Mouse (Mus musculus) adrenal gland, postnatal 4 days (tissue): Measurements from ENCODE around the gene Pde6d. TPM values are rescaled to one million over a fixed set of nuclear protein-coding genes. Genes with fewer than 3 reads are reported as not detected.
A peak's percentile ranks its signal among the peaks of the same experiment; 100 is the strongest.

Experiments
- DNase-seq, 2 experiments: peaks; one replicate each; pipeline ENCODE4 v3.0.0; 2021 to 2022; ENCODE audit warnings: low spot score in 2 of 2, mixed read lengths in 2 of 2
- long read RNA-seq, 2 experiments: library from polyadenylated mRNA; stranded (forward); transcript quantifications; one replicate each; pipeline ENCODE4 v2.0.0; 2021
- total RNA-seq, 2 experiments: library from RNA; stranded (reverse); gene quantifications; 2 replicates each; pipeline ENCODE4 v1.2.3; 2021

The Pde6d gene
- 10 to 100 TPM; 35.8 to 35.9 TPM for total RNA-seq
- long read RNA-seq, experiment 1, transcript Pde6d-201 (5 exons, 1,159 nt), result major isoform, 34 of 42 reads
- long read RNA-seq, experiment 1, partial matches to known transcripts, result 1 of 42 reads
- long read RNA-seq, experiment 1, other reads (novel, unspliced or antisense), result 7 of 42 reads
- long read RNA-seq, experiment 2, transcript Pde6d-201 (5 exons, 1,159 nt), result major isoform, 40 of 53 reads
- long read RNA-seq, experiment 2, partial matches to known transcripts, result 0 of 53 reads
- long read RNA-seq, experiment 2, other reads (novel, unspliced or antisense), result 13 of 53 reads

DNA sequence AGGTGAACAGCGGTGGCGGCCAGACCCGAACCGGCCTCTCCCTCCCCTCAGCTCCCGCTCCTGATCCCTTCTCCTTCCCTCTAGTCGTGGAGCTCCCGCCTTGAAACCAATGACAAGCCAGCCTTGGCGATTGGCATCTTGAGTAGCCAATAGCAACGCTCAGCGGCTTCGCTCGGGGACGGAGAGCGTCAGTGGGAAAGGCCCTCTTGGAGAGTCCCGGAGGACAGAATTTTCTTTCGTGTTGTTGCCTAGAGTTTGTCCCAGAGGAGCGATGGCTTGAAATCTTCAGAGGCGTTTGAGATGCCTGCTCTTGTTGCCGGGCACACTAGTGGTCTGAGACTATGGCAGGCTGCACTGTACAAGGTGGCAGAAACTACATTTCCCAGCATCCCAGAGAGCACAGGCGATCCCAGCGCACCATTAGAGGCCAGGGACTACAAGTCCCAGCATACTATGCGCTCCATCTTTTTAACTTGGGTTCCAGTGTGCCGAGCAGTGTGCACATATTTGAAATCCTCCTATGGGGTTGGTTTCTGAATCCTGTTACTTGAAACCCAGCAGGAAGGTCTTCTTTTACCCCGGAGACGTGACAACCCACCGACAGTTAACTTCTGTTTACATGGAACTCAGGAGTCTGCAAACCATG is at the start of gene Pde6d, which contains the start of gene Cops7b:
Gene Pde6d, minus strand, starts transcription at position 179 of the 646 bp plus-strand sequence.
Gene Cops7b, plus strand, starts transcription at position 454 of the 646 bp plus-strand sequence.
- peak; percentile 83 to 90 for DNase-seq

DNA sequence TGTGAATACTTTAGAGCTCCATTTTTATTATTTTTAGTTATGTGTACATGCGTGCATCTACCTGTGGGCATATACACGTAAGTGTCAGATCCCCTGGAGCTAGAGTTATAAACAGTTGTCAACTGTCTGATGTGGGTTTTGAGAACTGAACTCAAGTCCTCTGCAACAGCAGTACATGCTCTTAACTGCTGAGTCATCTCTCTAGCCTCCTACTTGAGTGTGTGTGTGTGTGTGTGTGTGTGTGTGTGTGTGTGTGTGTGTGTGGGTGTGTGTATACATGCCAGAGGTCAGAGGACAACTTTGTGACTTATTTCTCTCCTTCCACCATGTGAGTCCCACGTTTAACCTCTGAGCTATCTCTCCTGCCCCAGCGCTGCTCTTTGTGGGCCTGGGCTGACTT is 48.1 kb upstream of the Pde6d start:
- DNase-seq, result no peak

DNA sequence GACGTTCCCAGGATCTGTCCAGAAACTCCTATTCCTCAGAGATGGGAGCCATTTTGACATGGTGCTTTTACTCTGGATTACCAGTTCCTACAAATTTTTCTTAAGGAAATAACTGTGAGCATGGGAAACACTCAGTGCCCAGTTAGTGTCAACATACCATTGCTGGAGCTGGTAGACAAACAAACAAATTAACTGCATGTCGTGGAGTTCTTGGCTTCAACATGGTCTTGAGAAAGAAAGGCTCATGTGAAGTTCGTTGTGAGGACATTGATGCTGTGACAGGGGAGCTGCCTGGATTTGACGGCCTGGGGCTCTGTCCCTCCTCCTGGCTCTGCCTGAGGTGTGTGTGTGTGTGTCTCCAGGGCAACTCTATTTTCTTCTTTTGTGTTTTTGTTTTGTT is 47.5 kb upstream of the Pde6d start:
- no peak for DNase-seq

DNA sequence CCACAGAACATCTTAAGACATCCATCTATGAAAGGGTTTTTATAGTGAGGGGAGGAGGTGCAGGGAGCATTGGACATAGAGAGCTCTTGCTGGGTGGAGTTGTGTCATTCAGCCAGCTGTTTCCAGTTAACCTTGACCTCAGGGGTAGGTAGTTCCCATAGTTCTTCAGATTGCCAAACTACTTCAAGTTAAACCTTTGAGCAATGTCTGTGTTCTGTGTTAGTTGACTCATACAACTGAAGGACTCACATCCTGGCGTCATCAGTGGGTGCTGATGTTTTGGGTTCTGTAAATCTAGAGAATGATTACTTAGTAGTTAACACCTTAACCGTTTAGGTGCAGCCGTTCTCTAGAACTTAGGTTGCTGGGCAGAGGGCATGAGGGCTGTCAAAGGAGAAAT is 45.8 kb upstream of the Pde6d start:
- no peak for DNase-seq

DNA sequence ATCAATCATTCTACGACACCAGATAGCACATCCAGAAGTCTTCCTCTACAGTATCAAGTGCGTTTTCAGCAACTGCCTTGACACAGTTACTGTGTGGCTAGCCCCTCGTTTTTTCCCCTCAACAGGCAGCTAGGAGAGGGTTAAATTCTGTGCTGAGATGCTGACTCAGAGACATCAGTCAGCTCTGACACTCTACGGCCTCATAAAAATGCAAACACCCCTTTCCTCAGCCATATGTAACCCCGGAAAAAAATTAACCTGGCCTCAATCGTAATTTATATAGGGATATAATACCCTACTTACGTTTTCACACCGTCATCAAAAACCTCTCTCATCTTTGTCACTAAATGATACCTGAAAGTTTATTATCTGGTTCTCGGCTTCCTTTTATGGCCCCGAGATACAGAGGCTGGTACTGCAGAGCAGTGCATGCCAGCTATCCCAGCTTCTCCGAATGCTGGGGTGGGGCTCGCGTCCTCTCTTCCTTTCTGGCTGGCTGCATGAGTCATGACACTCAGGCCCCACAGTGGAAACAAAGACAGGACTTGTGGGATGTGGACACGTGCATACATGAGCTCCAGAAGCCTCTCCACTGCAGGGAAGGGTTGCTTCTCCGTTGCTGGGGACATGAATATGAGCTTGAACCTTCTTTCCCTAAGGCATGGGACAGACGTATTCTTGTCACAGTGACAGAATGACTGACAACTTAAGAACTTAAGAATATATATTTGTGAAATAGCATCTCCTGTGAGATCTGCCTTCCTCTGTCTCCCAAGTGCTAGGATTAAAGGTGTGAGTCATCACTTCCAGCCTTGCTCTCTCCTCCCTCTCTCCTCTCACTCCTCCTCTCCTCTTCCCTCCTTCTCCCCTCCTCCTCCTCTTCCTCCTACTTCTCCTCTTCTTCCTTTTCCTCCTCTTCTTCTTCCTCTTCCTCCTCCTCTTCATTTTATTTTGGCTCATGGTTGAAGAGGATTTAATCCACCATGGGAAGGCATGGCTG is 40.9 kb upstream of the Pde6d start:
- no peak for DNase-seq

DNA sequence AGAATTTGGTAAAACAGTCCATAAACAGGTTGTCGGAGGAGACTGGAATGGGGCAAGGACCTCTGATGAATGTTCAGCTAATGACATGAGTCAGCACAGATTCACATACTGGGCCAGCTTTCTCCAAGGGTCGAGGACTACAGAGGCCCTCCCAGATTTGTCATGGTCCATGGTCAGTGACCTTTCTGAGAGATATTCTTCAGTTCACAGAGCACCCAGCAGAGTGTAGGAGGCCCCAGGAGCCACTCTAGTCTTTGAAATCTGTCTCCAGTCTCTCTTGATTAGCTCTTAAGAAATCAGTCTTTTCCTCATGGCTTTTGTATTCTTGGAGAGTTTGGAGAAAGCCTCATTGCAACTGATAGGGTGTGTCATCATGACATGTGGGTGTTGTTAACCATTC is 39.9 kb upstream of the Pde6d start:
- DNase-seq, result no peak

DNA sequence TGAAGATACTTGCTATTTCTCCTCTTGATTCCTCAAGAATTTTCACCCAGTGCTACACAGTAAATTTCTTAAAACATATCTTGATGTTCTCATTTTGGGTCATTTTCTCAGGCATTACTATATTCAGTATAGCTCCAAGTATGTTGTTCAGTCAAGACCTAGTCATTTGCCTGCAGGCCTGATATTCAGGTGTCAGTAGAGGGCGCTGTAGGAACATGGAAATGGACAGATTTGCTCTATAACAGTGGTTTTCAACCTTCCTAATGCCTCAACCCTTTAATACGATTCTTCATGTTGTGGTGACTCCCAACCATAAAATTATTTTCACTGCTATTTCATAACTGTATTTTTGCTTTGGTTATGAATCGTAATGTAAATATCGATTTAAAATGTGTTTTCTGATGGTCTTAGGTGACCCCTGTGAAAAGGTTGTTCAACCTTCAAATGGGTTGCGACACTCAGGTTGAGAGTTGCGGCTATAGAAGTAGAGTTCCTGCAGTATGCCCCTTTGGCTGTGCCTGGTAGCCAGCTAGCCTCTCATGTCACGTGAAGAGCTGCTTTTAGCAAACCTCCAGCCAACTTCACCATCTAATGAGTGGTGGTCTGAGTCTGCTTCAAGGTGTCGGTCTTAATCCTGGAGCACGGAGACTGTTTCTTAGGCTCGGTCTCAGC is 36.2 kb upstream of the Pde6d start:
- DNase-seq, result peak in 1 of 2 experiments; percentile 44

DNA sequence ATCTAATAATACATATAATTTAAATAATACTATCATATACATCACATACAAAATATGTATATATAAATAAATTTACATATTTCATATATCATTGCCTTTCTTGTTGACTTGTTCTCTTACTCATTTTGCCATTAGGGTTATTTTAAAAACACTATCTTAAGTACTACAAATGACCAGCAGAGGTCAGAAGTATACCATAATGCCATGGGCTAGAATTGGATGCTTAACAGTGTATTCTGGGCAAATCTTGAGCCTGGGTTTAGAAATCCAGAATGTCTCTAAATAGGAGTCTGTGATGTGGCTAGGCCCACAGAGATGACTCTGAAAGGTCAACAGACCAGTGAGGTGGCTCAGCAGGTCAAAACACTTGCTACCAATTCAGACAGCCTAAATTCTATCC is 31.8 kb upstream of the Pde6d start:
- no peak for DNase-seq

DNA sequence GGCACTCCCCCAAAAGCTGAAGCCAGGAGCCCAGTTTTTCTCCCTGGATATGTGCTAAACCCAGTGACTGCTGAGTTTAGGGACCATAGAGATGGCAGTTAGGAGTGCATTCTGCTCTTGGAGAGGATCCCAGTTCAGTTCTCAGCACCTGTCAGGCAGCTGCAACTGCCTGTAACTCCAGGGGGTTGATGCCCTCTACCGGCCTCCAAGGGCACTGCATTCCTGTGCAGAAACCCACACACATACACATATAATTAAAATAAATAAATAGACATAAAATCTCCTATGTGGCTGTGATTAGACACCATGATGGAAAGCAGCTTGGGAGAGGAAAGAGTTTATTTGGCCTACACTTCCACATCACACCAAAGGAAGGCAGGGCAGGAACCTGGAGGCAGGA is 29.7 kb upstream of the Pde6d start:
- DNase-seq, result no peak

DNA sequence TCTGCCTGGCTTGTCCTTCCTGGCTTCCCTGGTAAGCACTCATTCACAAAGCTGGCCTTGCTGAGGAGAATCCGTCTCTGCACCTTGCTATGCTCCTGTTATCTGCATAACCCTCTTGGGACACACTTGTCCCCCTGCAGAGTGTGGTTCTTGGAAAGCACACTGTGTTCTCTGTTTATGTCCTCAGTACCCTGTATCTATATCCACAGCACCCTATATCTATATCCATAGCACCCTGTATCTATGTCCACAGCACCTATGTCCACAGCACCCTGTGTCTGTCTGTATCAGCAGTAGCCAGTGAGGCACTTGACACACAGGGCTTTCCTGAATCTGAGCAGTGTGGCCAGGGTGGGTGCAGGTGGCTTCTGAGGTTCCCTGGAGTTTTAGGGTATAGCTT is 28.5 kb upstream of the Pde6d start:
- DNase-seq, result no peak

DNA sequence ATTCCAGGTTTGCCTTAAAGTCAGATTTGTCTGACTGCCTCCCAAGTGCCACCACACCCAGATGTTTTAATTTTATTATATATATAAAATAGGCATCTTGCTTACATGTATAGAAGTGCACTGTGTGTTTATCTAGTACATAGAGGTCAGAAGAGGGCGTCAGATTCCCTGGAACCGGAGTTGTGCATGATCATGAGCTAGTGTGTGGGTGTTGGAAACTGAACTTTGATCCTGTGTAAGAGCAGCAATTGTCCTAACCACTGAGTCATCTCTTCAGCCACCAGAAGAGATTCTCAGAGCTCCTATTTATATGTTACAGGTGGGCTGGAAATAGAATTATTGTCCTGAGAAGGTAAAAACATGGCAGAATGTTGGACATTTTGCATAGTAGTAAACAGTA is 17.7 kb upstream of the Pde6d start:
- no peak for DNase-seq

DNA sequence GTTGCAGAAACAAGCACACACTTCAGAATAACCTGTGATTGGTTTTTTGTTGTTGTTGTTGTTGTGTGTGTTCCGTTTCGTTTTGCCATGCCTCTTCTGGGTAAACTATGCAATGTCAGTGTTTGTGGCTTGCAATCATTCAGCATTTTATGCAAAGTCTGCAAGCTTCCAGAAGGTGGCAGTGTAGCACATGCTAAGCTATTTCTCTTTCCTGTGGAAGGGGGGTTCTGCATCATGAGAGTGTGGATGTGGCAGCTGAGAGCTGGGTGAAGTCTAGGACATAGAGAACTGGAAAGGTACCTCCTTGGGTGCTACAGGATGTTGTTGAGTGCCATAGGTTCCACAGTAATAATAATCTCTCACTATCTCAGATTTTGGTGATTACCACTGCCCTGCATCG is 16.1 kb upstream of the Pde6d start:
- no peak for DNase-seq

DNA sequence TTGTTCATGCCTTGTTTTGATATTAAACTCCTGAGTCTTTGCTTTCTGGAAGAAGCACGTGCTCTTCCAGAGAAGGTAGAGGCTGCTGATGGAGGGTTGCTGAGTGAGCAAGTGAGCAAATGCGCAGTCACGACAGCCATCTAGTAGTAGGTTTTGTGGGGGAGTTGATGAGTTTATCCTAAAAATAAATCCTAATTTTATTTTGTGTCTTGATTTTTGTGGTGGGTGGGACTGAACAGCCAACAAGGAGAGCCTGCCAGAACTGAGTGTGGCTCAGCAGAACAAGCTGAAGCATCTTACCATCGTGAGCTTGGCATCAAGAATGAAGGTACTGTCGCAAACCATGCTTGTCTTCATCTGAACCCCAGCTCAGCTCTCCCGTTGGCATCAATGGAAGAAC is 14.1 kb upstream of the Pde6d start:
- no peak for DNase-seq

DNA sequence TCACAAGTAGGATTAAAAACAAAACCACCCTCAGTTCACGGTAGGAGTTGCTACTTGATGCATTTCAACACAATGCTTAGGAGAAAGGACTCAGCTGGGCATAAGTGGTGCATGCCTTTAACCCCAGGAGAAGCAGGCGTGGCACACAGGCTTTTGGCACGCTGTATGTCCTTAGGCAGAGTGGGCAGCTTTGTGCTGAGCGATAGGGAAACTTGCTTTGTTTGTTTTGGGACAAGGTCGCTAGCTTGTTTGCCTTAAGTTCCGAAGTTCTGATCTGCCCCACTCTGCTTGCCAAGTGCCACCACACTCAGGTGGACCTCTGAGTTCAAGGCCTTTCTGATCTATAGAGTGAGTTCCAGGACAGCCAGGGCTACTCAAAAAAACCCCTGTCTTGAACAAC is 12.9 kb upstream of the Pde6d start:
- DNase-seq, result no peak

DNA sequence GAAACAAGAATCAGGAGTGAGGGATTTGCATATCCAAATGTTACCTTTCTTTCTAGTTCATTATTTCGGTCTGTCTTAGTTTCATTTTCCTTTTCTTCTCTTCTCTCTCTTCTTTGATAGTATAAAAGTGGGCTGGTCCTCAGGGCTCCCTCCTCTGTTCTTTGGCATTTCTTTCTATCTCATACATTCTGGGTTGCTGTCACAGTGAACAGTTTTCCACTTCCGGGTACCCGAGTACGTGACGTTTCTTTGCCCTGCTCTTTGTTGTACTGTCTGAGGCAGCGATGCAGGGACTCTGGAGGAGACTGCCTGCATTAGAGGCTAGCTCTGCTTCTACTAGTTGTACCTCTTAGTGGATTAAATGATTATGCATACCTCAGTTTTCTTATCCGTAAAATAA is 12.1 kb upstream of the Pde6d start:
- DNase-seq, result no peak

DNA sequence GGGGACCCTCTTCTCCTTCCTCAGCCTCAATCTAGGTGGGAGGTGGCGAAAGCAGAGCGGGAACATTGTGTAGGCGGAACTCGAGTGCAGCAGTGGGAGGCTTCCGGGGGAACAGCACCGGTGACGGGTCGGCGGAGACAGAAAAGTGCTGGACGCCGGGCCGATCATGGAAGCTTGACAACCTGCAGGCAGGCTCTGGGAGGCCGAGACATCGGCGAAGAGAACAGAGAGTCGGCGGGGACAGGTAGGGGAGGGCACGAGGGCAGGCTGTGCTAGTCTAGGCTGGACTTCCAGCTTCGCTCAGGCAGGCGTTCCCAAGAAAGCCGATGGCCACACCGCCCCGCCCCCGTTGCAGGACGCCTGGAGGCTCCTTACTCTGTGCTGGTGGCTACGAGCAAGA is 4.6 kb upstream of the Pde6d start:
- peak; percentile 60 to 74 for DNase-seq

DNA sequence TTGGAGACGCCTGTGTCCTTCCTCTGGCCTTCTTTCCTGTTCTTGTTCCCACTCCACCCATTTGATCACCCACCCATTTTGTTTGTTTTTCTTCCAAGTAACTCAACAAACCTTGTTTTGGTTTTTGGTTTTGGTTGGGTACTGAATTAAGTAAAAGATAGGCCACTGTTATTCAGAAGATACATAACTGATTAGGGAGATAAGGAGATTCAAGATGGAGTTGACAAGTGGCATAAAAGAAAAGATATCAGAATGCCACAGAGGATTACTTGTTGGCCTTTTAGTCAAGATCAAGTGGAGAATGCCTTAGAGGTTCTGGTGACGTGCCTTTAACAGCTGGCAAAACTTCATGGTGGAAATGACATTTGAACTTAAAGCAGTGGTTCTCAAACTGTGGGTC is 1.3 kb upstream of the Pde6d start:
- DNase-seq, result no peak

DNA sequence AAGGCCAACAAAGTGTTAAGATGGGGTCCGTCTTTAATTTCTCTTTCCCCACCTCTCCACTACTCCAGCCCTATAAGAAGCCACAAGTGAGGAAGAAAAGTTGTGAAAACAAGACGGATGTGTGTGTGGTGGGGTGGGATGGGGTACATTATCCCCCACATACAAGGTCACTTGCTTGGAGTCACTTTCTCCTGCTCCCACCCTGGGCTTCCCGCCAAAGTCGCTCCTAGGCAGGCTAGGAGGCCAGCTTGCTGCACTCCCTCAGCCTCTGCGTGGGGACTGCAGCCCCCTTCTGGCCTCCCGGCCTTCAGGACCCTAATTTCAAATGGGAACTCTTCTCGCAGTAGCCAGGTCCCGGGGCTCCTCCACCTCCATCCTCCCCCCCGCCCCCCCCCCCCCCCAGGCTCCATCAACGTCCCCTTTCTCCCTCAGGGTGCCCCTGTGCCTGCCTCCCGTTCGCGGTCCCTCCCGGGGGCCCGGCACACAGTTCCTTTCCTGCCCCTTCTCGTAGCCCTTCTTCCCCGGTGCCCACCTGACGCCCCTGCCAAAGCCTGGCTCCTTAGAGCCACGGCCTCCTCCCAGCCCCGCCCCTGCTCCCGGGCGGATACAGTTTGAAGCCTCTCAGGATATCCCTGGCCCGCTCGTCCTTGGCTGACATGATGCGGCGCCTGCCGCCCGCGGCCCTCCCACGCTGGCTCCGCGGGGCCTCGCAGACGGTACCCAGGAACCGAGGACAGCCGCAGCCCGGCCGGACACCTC is 558 bp downstream of the Pde6d start:
- no peak for DNase-seq

DNA sequence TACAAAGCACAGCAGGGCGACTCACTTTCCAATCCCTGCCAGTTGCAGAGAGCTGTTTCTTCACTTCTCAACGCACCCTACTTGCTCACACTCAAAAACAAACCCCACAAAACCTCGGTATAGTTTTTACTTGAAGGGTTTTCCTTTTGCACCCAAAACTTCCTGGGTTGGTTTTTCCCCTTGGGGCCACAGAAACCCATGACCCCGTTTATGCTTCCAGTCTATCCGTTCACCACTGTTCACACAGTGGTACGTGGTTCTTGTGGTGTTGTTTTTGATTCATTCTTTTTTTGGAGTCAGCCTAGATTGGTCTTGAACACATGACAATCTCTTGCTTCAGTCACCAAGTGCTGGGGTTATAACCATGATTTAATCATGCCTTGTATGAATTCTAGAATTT is 2.0 kb downstream of the Pde6d start:
- DNase-seq, result no peak

DNA sequence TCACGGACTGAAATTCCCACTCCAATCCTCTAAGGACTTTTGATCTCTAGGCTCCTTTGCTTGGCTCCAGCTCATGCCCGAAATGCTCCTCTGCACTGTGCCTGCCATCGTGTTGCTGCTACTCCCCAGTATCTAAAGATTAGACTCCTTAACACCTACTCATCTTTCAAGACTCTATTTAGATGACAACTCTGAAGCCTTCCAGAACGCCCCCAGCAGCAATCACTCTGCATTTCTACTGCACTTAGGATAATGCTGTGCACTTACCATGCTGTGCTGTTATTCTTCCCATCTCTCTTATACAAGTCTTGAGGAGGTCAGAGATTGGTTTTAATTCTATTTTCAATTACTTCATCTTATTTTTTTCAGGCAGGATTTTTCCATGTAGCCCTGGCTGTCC is 10.5 kb downstream of the Pde6d start:
- DNase-seq, result no peak

DNA sequence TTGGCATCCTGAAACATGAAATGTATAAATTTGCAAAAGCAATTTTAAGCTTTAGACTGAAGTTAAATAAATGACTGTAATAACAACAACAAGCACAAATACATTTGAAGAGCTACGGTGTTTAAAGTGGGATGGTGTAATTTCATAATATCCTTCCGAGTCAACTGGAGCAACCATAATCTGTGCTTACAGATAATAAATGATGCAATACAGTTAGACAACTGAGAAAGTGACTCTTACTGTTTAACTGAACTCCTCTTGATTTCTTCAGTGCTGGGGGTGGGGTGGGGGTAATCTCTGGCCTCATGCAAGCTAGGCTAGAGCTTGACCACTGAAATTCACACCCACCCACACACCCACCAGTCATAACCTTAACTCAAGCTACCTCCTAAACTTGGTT is 11.0 kb downstream of the Pde6d start:
- no peak for DNase-seq
